Mouse (Mus musculus): ENCODE data around the gene Slc22a5. TPM values are rescaled to one million over a fixed set of nuclear protein-coding genes. Genes with fewer than 3 reads are reported as not detected.
A peak's percentile ranks its signal among the peaks of the same experiment; 100 is the strongest.

Gene Slc22a5
- total RNA-seq, 4 experiments from 2014 or later = 11.4 to 13.4 (median 12.1) TPM

- DNase-seq (ENCODE audit: low spot score in 2 of 2) = peak; percentile 29 to 37
Measured at GRCm38 (mm10) chr11:53842161-53842581, 49.3 kb downstream of the Slc22a5 start.

- no peak for DNase-seq (ENCODE audit: low spot score in 2 of 2)
Measured at GRCm38 (mm10) chr11:53841514-53841913, 49.9 kb downstream of the Slc22a5 start.

GRCm38 (mm10) chr11:53839663-53840642 lies 51.5 kb downstream of the Slc22a5 start:
- DNase-seq (ENCODE audit: low spot score in 2 of 2) = no peak

- no peak for DNase-seq (ENCODE audit: low spot score in 2 of 2)
Measured at GRCm38 (mm10) chr11:53839147-53839546, 52.3 kb downstream of the Slc22a5 start.

GRCm38 (mm10) chr11:53837731-53838130 lies 53.7 kb downstream of the Slc22a5 start:
- DNase-seq (ENCODE audit: low spot score in 2 of 2) = no peak

GRCm38 (mm10) chr11:53835379-53836010 lies 56.0 kb downstream of the Slc22a5 start:
- no peak for DNase-seq (ENCODE audit: low spot score in 2 of 2)

GRCm38 (mm10) chr11:53825409-53825808 lies 66.1 kb downstream of the Slc22a5 start:
- no peak for DNase-seq (ENCODE audit: low spot score in 2 of 2)

GRCm38 (mm10) chr11:53821945-53822338 lies 69.5 kb downstream of the Slc22a5 start:
- no peak for DNase-seq (ENCODE audit: low spot score in 2 of 2)

GRCm38 (mm10) chr11:53821230-53821944 lies 70.1 kb downstream of the Slc22a5 start:
- no peak for DNase-seq (ENCODE audit: low spot score in 2 of 2)

GRCm38 (mm10) chr11:53820516-53821170 lies 70.8 kb downstream of the Slc22a5 start:
- no peak for DNase-seq (ENCODE audit: low spot score in 2 of 2)

- no peak for DNase-seq (ENCODE audit: low spot score in 2 of 2)
Measured at GRCm38 (mm10) chr11:53819511-53819910, 71.9 kb downstream of the Slc22a5 start.

GRCm38 (mm10) chr11:53818794-53819193 lies 72.7 kb downstream of the Slc22a5 start:
- no peak for DNase-seq (ENCODE audit: low spot score in 2 of 2)

- DNase-seq (ENCODE audit: low spot score in 2 of 2) = no peak
Measured at GRCm38 (mm10) chr11:53816841-53817375, 74.6 kb downstream of the Slc22a5 start.

GRCm38 (mm10) chr11:53814810-53815209 lies 76.7 kb downstream of the Slc22a5 start:
- DNase-seq (ENCODE audit: low spot score in 2 of 2) = no peak

Other genes starting within 250 kb of the Slc22a5 start
- gene Rad50, start 184.3 kb downstream of the Slc22a5 start, total RNA-seq (2022) = 10 to 100 TPM; 11.3 to 15.9 (median 13.0) TPM
- gene Il5, start 170.9 kb downstream of the Slc22a5 start, total RNA-seq (2022) = not detected
- gene Irf1, start 121.6 kb downstream of the Slc22a5 start, total RNA-seq (2022) = 10 to 100 TPM in 3 of 4 experiments, 1 to 10 TPM in 1; 9.7 to 12.9 (median 11.0) TPM
- 1 to 10 TPM; 1.1 to 2.4 (median 1.9) TPM for gene Gm17334, start 118.5 kb downstream of the Slc22a5 start, total RNA-seq (2022)
- 10 to 100 TPM in 1 of 4 experiments, 1 to 10 TPM in 3; 6.0 to 12.4 (median 8.1) TPM for gene Gm12216, start 32.4 kb downstream of the Slc22a5 start, total RNA-seq (2022)
- 1 to 10 TPM; 1.1 to 2.4 (median 1.5) TPM for gene Slc22a21, start 88.7 kb upstream of the Slc22a5 start, total RNA-seq (2022)
- 10 to 100 TPM in 1 of 4 experiments, 1 to 10 TPM in 3; 7.8 to 14.1 (median 8.4) TPM for gene Slc22a4, start 136.4 kb upstream of the Slc22a5 start, total RNA-seq (2022)
- 10 to 100 TPM; 16.4 to 25.2 (median 21.2) TPM for gene Pdlim4, start 177.4 kb upstream of the Slc22a5 start, total RNA-seq (2022)
- gene P4ha2, start 208.4 kb upstream of the Slc22a5 start, total RNA-seq (2022) = 10 to 100 TPM; 24.3 to 30.8 (median 26.7) TPM